Mouse (Mus musculus) limb, embryonic 14.5 days (tissue): ENCODE measurements around the gene Ano6. TPM values are rescaled to one million over a fixed set of nuclear protein-coding genes. Genes with fewer than 3 reads are reported as not detected.

Experiments used
- ATAC-seq: fragments of 200-750 bp; cut with Nextera tagmentation; 2 replicates; pipeline ENCODE4 v1.8.0; 2017; ENCODE audit warnings: low read depth, moderate number of reproducible peaks, moderate TSS enrichment; ENCODE audit not compliant: low FRiP score
- DNase-seq: peaks from one replicate; pipeline ENCODE4 v3.0.0-alpha.2; 2015; ENCODE audit warnings: low spot score
- H3K27ac ChIP-seq: fragments of 300-500 bp; sonication (generic); replicated peaks from 2 replicates; pipeline ENCODE4 v1.5.1; 2014; ENCODE audit warnings: low read depth, mild to moderate bottlenecking, low read length, moderate library complexity, mixed read lengths
- H3K27me3 ChIP-seq: fragments of 300-500 bp; sonication (generic); 2 replicates; pipeline ENCODE4 v1.6.1; 2014; ENCODE audit warnings: low read length, mixed read lengths; ENCODE audit not compliant: control insufficient read depth, insufficient read depth
- H3K36me3 ChIP-seq: fragments of 300-500 bp; sonication (generic); 2 replicates; pipeline ENCODE4 v1.6.1; 2014; ENCODE audit warnings: mild to moderate bottlenecking, low read length, moderate library complexity, mixed read lengths; ENCODE audit not compliant: control insufficient read depth, insufficient read depth
- H3K4me1 ChIP-seq: fragments of 300-500 bp; sonication (generic); 2 replicates; pipeline ENCODE4 v1.6.1; 2014; ENCODE audit warnings: antibody characterized with exemption, low read length, mixed read lengths; ENCODE audit not compliant: control insufficient read depth, insufficient read depth
- H3K4me2 ChIP-seq: fragments of 300-500 bp; sonication (generic); replicated peaks from 2 replicates; pipeline ENCODE4 v1.6.1; 2014; ENCODE audit warnings: low read depth, mild to moderate bottlenecking, low read length, moderate library complexity; ENCODE audit not compliant: severe bottlenecking
- H3K4me3 ChIP-seq: fragments of 300-500 bp; sonication (generic); replicated peaks from 2 replicates; pipeline ENCODE4 v1.5.1; 2014; ENCODE audit warnings: low read length
- H3K9ac ChIP-seq: fragments of 300-500 bp; sonication (generic); 2 replicates; pipeline ENCODE4 v1.6.1; 2014; ENCODE audit warnings: mild to moderate bottlenecking, low read depth, low read length, moderate library complexity; ENCODE audit not compliant: severe bottlenecking
- H3K9me3 ChIP-seq: fragments of 300-500 bp; sonication (generic); 2 replicates; pipeline ENCODE4 v1.6.1; 2016; ENCODE audit warnings: low read length; ENCODE audit not compliant: control insufficient read depth
- POLR2A ChIP-seq: fragments of 200-500 bp; IDR thresholded peaks from 2 replicates; pipeline ENCODE4 v1.8.0; 2012; ENCODE audit warnings: inconsistent platforms, mild to moderate bottlenecking, moderate library complexity, borderline replicate concordance; ENCODE audit not compliant: insufficient read depth, insufficient read length; ENCODE audit errors: extremely low read depth
- WGBS: fragments of 180-500 bp; shearing (Covaris S2); extraction: QIAGEN DNeasy Blood & Tissue Kit; methylation state at CpG from one replicate; pipeline ENCODE4 v1.1.7; 2014; 5-methylcytosine and 5-hydroxymethylcytosine counted together
- polyA plus RNA-seq, 2 experiments: library from polyadenylated mRNA; depleted of rRNA in 1 of 2; stranded (reverse) in 1 of 2; unstranded in 1 of 2; fragments of >200 nt; fragmentation: Nextera tagmentation in 1 of 2; extraction: Ambion mirVana in 1 of 2; gene quantifications; 2 replicates each; pipeline versions ENCODE4 v1.2.1 to v1.2.3; 2012 to 2014

Gene Ano6
- polyA plus RNA-seq, 2 experiments, result 42.1 to 52.3 TPM

DNA sequence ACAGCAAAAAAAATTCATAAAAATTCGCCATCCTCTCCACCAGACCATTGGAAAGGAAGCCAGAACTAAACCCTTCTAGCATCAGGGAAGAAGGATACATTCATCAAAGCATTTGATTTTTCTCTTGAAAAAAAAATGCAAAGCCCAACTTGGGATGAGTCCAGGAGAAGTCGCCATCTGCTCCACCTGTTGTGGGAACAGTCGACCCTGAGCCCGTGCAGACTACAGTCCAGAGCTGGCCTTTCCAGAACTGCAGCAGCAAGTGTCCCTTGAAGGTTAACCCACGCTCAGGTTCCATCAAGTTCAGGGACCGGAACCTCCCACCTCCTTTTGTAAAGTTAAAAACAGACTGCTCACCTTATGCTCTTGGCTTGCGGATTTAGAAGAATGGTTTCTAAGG lies 29.2 kb upstream of the Ano6 start:
- TF ChIP-seq POLR2A, result no peak
- no peak for ATAC-seq

DNA sequence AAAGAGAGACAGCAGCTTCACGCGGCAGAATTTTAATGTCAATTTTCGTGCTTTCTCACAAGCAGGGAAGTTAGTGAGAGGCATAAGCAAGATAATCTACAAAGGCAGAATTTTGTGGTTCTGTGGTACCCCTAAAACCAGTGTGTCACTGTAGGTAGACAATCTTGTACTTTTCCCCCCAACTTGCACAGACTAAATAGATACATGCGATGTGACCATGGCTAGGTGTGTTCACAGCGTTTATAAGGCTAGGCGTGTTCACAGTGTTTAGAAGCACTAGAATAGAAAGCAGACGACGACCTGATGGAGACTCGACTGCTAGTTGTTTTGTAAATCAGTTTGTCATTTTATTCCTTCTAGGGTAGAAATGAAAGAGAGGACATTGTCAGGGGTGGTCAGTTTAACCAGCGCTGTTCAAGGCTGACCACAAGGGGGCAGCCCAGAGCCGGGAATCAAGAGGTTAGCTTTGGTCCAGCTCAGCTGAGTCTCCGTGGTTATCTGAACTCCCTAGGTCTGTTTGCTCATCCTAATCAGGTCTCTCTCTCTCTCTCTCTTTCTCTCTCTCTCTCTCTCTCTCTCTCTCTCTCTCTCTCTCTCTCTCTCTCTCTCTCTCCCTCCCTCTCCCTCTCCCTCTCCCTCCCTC lies 27.9 kb upstream of the Ano6 start:
- 35% methylated on average over 12 of the region's 12 CpGs for WGBS
- TF ChIP-seq POLR2A, result no peak

More for the DNA sequence above, 29.2 kb upstream of the Ano6 start:
- Histone ChIP-seq H3K4me1 (0 out of 2 replicates have a peak, but pooled peaks cover 6% of the 10 kb centered on the region), H3K9ac (no peak overlapping the region), H3K27ac (no peak overlapping the region), H3K36me3 (no peaks in the 10 kb centered on the region), H3K4me3 (no peak overlapping the region), H3K9me3 (no peaks in the 10 kb centered on the region), H3K27me3 (no peaks in the 10 kb centered on the region), H3K4me2 (no peak overlapping the region)
- no peak for DNase-seq
- WGBS, result 71% methylated on average over 7 of the region's 7 CpGs

DNA sequence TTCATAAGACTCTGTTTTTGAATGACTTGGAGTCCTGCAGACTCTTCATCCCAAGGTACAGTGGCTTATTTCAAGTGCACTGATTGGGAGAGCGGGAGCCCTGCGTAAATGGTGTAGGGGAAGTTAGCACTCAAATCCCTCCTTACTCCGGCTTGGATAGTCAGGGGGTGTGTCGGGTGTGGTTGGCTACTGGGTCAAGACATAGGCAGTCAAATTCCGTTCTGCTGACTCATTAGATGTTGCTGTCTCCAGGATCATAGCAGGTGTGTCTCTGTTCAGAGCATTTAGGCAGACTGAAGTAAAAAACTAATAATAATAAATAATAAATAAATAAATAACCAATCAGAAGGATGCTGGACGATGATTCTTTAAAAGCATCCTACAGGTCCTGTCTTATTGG lies 27.2 kb upstream of the Ano6 start:
- H3K4me1 ChIP-seq, result no peaks in the 10 kb centered on the region
- 47% methylated on average over 6 of the region's 6 CpGs for WGBS
- no peak overlapping the region for H3K27ac ChIP-seq
- no peak for TF ChIP-seq POLR2A
- no peak overlapping the region for H3K9ac ChIP-seq
- no peaks in the 10 kb centered on the region for H3K9me3 ChIP-seq
- no peak for ATAC-seq
- DNase-seq, result no peak
- H3K27me3 ChIP-seq, result no peaks in the 10 kb centered on the region
- no peak overlapping the region for H3K4me3 ChIP-seq
- H3K4me2 ChIP-seq, result no peak overlapping the region
- no peaks in the 10 kb centered on the region for H3K36me3 ChIP-seq

More for the DNA sequence above, 27.9 kb upstream of the Ano6 start:
- Histone ChIP-seq H3K27ac (no peak overlapping the region), H3K4me1 (no peaks in the 10 kb centered on the region), H3K9ac (no peak overlapping the region), H3K4me3 (no peak overlapping the region), H3K4me2 (no peak overlapping the region), H3K36me3 (no peaks in the 10 kb centered on the region), H3K27me3 (no peaks in the 10 kb centered on the region), H3K9me3 (no peaks in the 10 kb centered on the region)
- peak; percentile 67; the same call in 1 of the 2 replicates for ATAC-seq
- peak; percentile 86 for DNase-seq

DNA sequence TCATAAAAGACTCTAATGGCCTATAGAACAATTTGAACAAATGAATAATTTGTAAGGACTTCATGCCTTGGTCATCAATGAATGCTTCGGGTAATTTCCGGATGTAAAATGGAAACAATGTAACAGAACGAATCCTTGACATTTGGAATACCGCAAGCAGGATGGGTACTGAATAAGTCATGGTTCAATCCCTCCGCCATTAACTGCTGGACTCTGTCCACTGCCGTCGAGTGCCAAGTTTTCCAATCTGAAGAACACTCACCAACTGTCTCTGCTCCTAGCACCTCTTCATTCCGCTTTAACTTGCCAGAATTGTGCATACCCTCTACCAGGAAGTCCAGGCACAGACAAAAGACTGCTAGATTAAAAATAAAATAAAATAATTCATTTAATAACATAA lies 25.4 kb upstream of the Ano6 start:
- no peak overlapping the region for H3K9ac ChIP-seq
- no peaks in the 10 kb centered on the region for H3K9me3 ChIP-seq
- H3K27me3 ChIP-seq, result no peaks in the 10 kb centered on the region
- 95% methylated on average over 8 of the region's 8 CpGs for WGBS
- ATAC-seq (no peak), DNase-seq (no peak)
- no peak overlapping the region for H3K4me3 ChIP-seq
- H3K4me1 ChIP-seq, result no peaks in the 10 kb centered on the region
- no peak for TF ChIP-seq POLR2A
- H3K4me2 ChIP-seq, result no peak overlapping the region
- no peaks in the 10 kb centered on the region for H3K36me3 ChIP-seq
- no peak overlapping the region for H3K27ac ChIP-seq

DNA sequence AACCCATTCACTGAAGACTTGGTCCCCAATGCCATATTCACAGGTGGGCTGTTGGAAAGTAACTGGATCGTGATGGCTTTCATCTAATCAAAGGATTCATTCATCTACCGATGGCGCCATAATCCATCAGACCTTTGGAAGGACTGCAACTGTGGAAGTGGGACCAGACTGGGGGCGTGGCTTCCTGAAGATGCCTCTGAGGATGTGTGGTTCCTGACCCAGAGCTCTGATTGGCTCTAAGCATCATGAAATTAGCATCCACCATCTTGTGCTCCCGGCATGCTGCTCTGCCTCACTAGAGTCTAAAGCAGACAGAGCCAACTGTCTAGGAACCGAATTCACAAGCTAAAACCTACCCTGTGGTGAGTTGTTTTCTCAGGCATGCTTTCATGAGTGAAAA lies 24.7 kb upstream of the Ano6 start:
- Histone ChIP-seq H3K9me3 (no peaks in the 10 kb centered on the region), H3K36me3 (no peaks in the 10 kb centered on the region), H3K4me1 (no peaks in the 10 kb centered on the region), H3K27ac (no peak overlapping the region), H3K9ac (no peak overlapping the region), H3K4me3 (no peak overlapping the region), H3K27me3 (no peaks in the 10 kb centered on the region), H3K4me2 (no peak overlapping the region)
- TF ChIP-seq POLR2A, result no peak
- ATAC-seq (no peak), DNase-seq (no peak)
- WGBS, result 85% methylated on average over 6 of the region's 6 CpGs

DNA sequence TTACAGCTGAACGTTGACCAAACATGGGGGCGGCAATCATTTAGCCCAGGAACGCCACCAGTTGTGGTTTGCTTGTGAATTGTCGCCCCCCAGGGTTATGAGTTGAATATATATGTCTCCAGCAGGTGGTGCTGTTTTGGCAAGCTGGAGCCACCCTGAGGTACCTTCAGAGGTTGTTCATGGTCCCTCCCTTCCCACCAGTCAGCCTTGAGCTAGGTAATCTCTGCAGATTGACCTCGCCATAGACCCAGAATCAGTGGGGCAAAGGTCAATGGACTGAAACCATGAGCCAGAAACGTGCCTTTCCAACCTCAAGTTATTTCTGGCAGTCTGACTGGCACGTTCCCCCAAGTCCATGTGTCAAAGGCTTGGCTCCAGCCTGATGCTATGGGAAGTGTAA lies 22.8 kb upstream of the Ano6 start:
- WGBS, result 71% methylated on average over 7 of the region's 7 CpGs
- H3K4me1 ChIP-seq, result no peaks in the 10 kb centered on the region
- H3K9ac ChIP-seq, result no peak overlapping the region
- no peak overlapping the region for H3K4me2 ChIP-seq
- no peaks in the 10 kb centered on the region for H3K36me3 ChIP-seq
- DNase-seq (no peak), ATAC-seq (no peak)
- H3K27ac ChIP-seq, result no peak overlapping the region
- H3K9me3 ChIP-seq, result no peaks in the 10 kb centered on the region
- no peak overlapping the region for H3K4me3 ChIP-seq
- no peak for TF ChIP-seq POLR2A
- no peaks in the 10 kb centered on the region for H3K27me3 ChIP-seq
